ENCODE assay signal across 15 mouse cellular contexts in the genomic region with DNA sequence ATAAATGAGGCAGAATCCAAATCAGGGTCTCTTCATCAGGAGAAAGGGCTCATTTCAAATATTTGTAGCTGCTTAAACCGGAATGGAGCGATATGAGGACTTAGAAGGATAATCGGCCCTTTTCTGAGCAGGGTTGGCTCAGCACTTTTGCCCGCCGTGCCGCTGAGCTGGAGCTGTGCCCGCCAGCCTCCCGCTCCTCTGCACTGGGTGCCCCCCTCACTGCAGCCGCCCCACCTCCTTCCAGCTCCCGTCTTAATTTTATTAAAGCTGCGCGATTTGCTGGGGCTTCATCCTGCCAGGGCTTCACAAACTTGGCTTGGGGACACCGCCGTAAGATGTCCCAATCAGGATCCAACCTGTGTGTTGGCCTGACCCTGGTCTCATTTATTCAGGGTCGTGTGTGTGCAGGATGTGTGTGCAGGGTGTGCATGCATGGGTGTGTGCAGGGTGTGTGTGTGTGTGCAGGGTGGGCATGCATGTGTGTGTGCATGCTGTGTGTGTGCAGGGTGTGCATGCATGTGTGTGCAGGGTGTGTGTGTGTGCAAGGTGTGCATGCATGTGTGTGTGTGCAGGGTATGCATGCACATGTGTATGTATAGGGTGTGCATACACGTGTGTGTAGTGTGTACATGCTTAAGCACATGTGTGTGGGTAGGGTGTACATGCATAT. TPM values are rescaled to one million over a fixed set of nuclear protein-coding genes. Genes with fewer than 3 reads are reported as not detected.
DNase-seq lines count a peak whose midpoint lies in the region; ATAC-seq and TF ChIP-seq lines count a peak whose summit lies in the region.
"Had no signal": no experiment of that assay in that cellular context is flagged by ENCODE, and none has a peak within 500 bp of the region (broad histone marks: within the 10 kb centered on the region; RNA-seq: fewer than 3 reads in every experiment).

No protein-coding gene starts in this region.

- no peaks in the 10 kb centered on the region for H3K4me1 ChIP-seq in kidney, embryonic 16.5 days (ENCODE audit: insufficient read depth, low read length)
- no peaks in the 10 kb centered on the region for H3K4me1 ChIP-seq in kidney, embryonic 15.5 days
- no peaks in the 10 kb centered on the region for H3K4me1 ChIP-seq in ES-Bruce4 (ENCODE audit: control insufficient read depth, insufficient read depth, low read length)
- peaks cover 4% of the 10 kb centered on the region; the same call in 1 of the 2 replicates for H3K4me1 ChIP-seq in limb, embryonic 10.5 days

- DNase-seq in cerebellum, postnatal 10 days: peak; percentile 48 to 57
- no peak for DNase-seq in cerebellum, adult 9-11 months
- no peak for DNase-seq in limb, embryonic 10.5 days (ENCODE audit: low spot score)
- no peak for DNase-seq in testis, postnatal 14 days (ENCODE audit: low spot score)
- no peak for DNase-seq in gastrocnemius, adult 18-20 months (ENCODE audit: low spot score)
- DNase-seq: cerebellum, adult 8-10 months; heart, adult 18-20 months; kidney, adult 2 months; thymus, adult 2 months had no signal

- no peaks in the 10 kb centered on the region for H3K36me3 ChIP-seq in kidney, embryonic 16.5 days (ENCODE audit: insufficient read depth, low read length)
- H3K36me3 ChIP-seq in kidney, embryonic 15.5 days: no peaks in the 10 kb centered on the region
- no peaks in the 10 kb centered on the region for H3K36me3 ChIP-seq in ES-Bruce4 (ENCODE audit: control insufficient read depth, insufficient read depth, low read length, poor library complexity, severe bottlenecking)
- H3K36me3 ChIP-seq in limb, embryonic 10.5 days: no peaks in the 10 kb centered on the region

- H3K27ac ChIP-seq in kidney, embryonic 16.5 days (ENCODE audit: low read length): no peak overlapping the region
- H3K27ac ChIP-seq in kidney, embryonic 15.5 days: no peak overlapping the region
- H3K27ac ChIP-seq in ES-Bruce4 (ENCODE audit: insufficient read depth, low read length): no peak overlapping the region
- H3K27ac ChIP-seq in limb, embryonic 10.5 days: 0 out of 2 replicates have a peak overlapping the region, but pooled peaks have one; percentile 15
- H3K27ac ChIP-seq: layer of hippocampus, adult 2 months; liver, embryonic 14.5 days; macrophage had no signal

- no peaks in the 10 kb centered on the region for H3K9me3 ChIP-seq in kidney, embryonic 16.5 days (ENCODE audit: low read length)
- no peaks in the 10 kb centered on the region for H3K9me3 ChIP-seq in kidney, embryonic 15.5 days (replicated peaks)
- no peaks in the 10 kb centered on the region for H3K9me3 ChIP-seq in ES-Bruce4 (replicated peaks; ENCODE audit: control insufficient read depth, insufficient read depth, low read length, poor library complexity, severe bottlenecking)
- no peaks in the 10 kb centered on the region for H3K9me3 ChIP-seq in limb, embryonic 10.5 days (replicated peaks)

- TF ChIP-seq EP300 in ES-Bruce4 (IDR thresholded peaks at IDR 0.05; ENCODE audit: insufficient read depth, low read depth, low read length): no peak

- 75% methylated on average over 16 of the region's 16 CpGs for WGBS in kidney, embryonic 16.5 days
- WGBS in kidney, embryonic 15.5 days: 81% methylated on average over 16 of the region's 16 CpGs
- WGBS in limb, embryonic 10.5 days: 76% methylated on average over 16 of the region's 16 CpGs

- no peak for TF ChIP-seq POLR2A in ES-Bruce4 (IDR thresholded peaks at IDR 0.05; ENCODE audit: insufficient read depth, low read length)

- H3K4me2 ChIP-seq in kidney, embryonic 16.5 days (replicated peaks; ENCODE audit: low read depth, low read length): no peak overlapping the region
- no peak overlapping the region for H3K4me2 ChIP-seq in kidney, embryonic 15.5 days

- TF ChIP-seq CTCF in ES-Bruce4 (IDR thresholded peaks at IDR 0.05; ENCODE audit: low read depth, low read length): no peak

- no peaks in the 10 kb centered on the region for H3K27me3 ChIP-seq in kidney, embryonic 16.5 days (ENCODE audit: insufficient read depth, low read length)
- H3K27me3 ChIP-seq in kidney, embryonic 15.5 days: no peaks in the 10 kb centered on the region
- no peaks in the 10 kb centered on the region for H3K27me3 ChIP-seq in ES-Bruce4 (ENCODE audit: control insufficient read depth, insufficient read depth, low read length, poor library complexity, severe bottlenecking)
- no peaks in the 10 kb centered on the region for H3K27me3 ChIP-seq in limb, embryonic 10.5 days (ENCODE audit: low read depth, poor library complexity, severe bottlenecking)

- H3K9ac ChIP-seq in kidney, embryonic 16.5 days (replicated peaks; ENCODE audit: low read length): no peak overlapping the region
- H3K9ac ChIP-seq in kidney, embryonic 15.5 days: no peak overlapping the region
- H3K9ac ChIP-seq in ES-Bruce4 (ENCODE audit: low read depth, poor library complexity, severe bottlenecking): no peak overlapping the region
- H3K9ac ChIP-seq: liver, embryonic 14.5 days had no signal

- H3K4me3 ChIP-seq in kidney, embryonic 16.5 days (ENCODE audit: low read length): no peak overlapping the region
- H3K4me3 ChIP-seq in kidney, embryonic 15.5 days (replicated peaks): no peak overlapping the region
- H3K4me3 ChIP-seq in ES-Bruce4 (ENCODE audit: low read depth, low read length): peak overlapping the region; percentile 0; the same call in 1 of the 2 replicates
- no peak overlapping the region for H3K4me3 ChIP-seq in limb, embryonic 10.5 days
- H3K4me3 ChIP-seq: layer of hippocampus, adult 2 months had no signal

- ATAC-seq in kidney, embryonic 16.5 days (ENCODE audit: low FRiP score, low TSS enrichment): peak; percentile 36; the same call in 1 of the 2 replicates
- no peak for ATAC-seq in kidney, embryonic 15.5 days (replicated peaks; ENCODE audit: low FRiP score)

RNA-seq across cellular contexts. Expression of a gene that starts 36.8 kb away (rescaled TPM):
- polyA plus RNA-seq in kidney, embryonic 16.5 days (2015; fragmentation: Nextera tagmentation; extraction: Ambion mirVana): 2.2 and 2.9 TPM in 2 replicates
- 3.3 and 3.5 TPM in 2 replicates for polyA plus RNA-seq in kidney, embryonic 15.5 days (2015; fragmentation: Nextera tagmentation; extraction: Ambion mirVana)
- polyA plus RNA-seq in ES-Bruce4 (2011; ENCODE audit: insufficient read depth, insufficient read length, low read depth, missing spikeins): 5.3 and 6.2 TPM in 2 replicates
- polyA plus RNA-seq in limb, embryonic 10.5 days (2016; fragmentation: Nextera tagmentation; extraction: Ambion mirVana): 2.2 and 2.9 TPM in 2 replicates
- 1 to 10 TPM; 1.0 to 1.7 TPM for total RNA-seq in gastrocnemius, adult 18-20 months (2021)

Comparison
In these comparisons a context has a peak if more than half of its experiments do, and no peak if none do; other contexts are left out.
1. DNase-seq: peak in cerebellum, postnatal 10 days (2 of 2); none in cerebellum, adult 9-11 months (single experiment), limb, embryonic 10.5 days (single experiment), testis, postnatal 14 days (single experiment) and gastrocnemius, adult 18-20 months (single experiment).